8 mouse cellular contexts compared by ENCODE assay signal in the genomic region with DNA sequence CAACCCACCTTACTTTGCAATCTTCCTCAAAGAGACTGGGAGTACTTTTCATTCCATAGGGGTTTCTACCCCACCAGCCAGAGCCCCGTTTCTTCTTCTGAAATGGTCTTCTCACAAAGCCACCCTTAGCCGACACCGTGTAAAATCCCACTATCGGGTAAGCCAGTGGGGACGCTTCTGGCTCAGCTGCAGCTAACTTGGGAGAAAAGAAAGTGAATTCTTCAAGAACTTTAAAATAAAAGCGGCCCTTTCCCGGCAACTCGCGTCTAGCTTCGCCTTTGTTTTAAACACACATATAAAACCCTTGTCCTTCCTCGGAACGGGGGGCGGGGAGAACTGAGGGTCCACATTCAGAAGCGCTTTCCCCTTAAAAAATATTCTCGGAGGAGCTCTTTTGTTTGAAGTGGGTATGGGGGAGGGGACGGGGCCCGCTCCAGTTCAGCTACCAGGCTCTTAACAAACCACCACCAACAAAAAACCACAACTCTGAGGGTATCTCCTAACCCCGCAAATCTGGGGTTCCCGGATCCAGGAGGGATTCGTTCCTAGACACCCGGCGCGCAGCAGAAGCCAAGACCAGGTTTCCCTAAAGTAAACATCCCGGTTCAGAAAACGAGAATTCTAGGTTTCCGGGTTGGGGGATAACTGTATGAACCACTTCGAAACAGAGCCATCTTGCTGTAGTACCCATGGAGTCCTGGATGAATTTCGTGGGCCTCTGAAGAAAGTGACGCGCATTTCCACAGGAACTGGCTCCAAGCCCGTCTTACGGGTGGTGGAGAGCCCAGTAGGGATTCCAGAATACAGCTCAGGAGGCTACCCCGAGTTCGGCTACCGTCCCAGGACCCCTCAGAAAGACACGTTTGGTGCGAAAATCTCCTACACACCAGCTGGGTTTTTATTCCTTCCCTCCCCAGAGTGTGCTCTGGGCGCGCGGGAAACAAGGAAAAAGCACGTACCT. TPM values are rescaled to one million over a fixed set of nuclear protein-coding genes. Genes with fewer than 3 reads are reported as not detected.
DNase-seq lines count a peak whose midpoint lies in the region; ATAC-seq lines count a peak whose summit lies in the region.

No protein-coding gene starts in this region.

- H3K36me3 ChIP-seq in forebrain, embryonic 14.5 days (ENCODE audit: control insufficient read depth, insufficient read depth, low read length) = peaks cover 6% of the 10 kb centered on the region; the same call in 1 of the 2 replicates
- H3K36me3 ChIP-seq in stomach, embryonic 15.5 days = no peaks in the 10 kb centered on the region

- H3K27me3 ChIP-seq in forebrain, embryonic 14.5 days (replicated peaks; ENCODE audit: control insufficient read depth, insufficient read depth, low read length) = no peaks in the 10 kb centered on the region
- no peaks in the 10 kb centered on the region for H3K27me3 ChIP-seq in stomach, embryonic 15.5 days (replicated peaks)

- intact Hi-C loops in heart, postnatal 25 days (cut with DNase I) = loop anchor here (1.0 kb wide), 2 partner anchors 42 to 45 kb away; no protein-coding TSS in a partner anchor

- under 1% methylated on average over 41 of the region's 41 CpGs for WGBS in forebrain, embryonic 14.5 days
- WGBS in stomach, embryonic 15.5 days = under 1% methylated on average over 41 of the region's 41 CpGs

- peak; percentile 43 for DNase-seq in layer of hippocampus, adult 11-12 months (ENCODE audit: low spot score)
- DNase-seq in layer of hippocampus, adult 9-10 months (ENCODE audit: low spot score) = no peak
- peak; percentile 77 for DNase-seq in brain, adult 2 months (ENCODE audit: low read depth, low spot score)
- peak; percentile 75 for DNase-seq in forebrain, embryonic 14.5 days (ENCODE audit: low spot score)
- peak; percentile 41 for DNase-seq in heart, postnatal 25 days (ENCODE audit: low spot score)
- DNase-seq in kidney, postnatal 36 days = peak; percentile 65 to 75
- DNase-seq in lung, postnatal 36 days = peak; percentile 68

- ATAC-seq in forebrain, embryonic 14.5 days = no peak
- ATAC-seq in stomach, embryonic 15.5 days (ENCODE audit: insufficient read depth, low FRiP score, low read depth) = no peak

- peaks cover 30% of the 10 kb centered on the region for H3K4me1 ChIP-seq in forebrain, embryonic 14.5 days (ENCODE audit: control insufficient read depth, insufficient read depth, low read length)
- H3K4me1 ChIP-seq in stomach, embryonic 15.5 days = peaks cover 41% of the 10 kb centered on the region

- H3K4me2 ChIP-seq in forebrain, embryonic 14.5 days (ENCODE audit: low read length) = peak overlapping the region; percentile 92
- peak overlapping the region; percentile 91 for H3K4me2 ChIP-seq in stomach, embryonic 15.5 days

- H3K27ac ChIP-seq in forebrain, embryonic 14.5 days (ENCODE audit: low read depth, low read length) = peak overlapping the region; percentile 97
- H3K27ac ChIP-seq in stomach, embryonic 15.5 days = peak overlapping the region; percentile 98

- H3K4me3 ChIP-seq in forebrain, embryonic 14.5 days (ENCODE audit: low read depth, low read length) = peak overlapping the region; percentile 94
- H3K4me3 ChIP-seq in stomach, embryonic 15.5 days (replicated peaks) = peak overlapping the region; percentile 82

- peak overlapping the region; percentile 99 for H3K9ac ChIP-seq in forebrain, embryonic 14.5 days (ENCODE audit: low read length)
- H3K9ac ChIP-seq in stomach, embryonic 15.5 days = peak overlapping the region; percentile 94

- no peaks in the 10 kb centered on the region for H3K9me3 ChIP-seq in forebrain, embryonic 14.5 days (replicated peaks; ENCODE audit: control insufficient read depth, low read length)
- H3K9me3 ChIP-seq in stomach, embryonic 15.5 days = no peaks in the 10 kb centered on the region

RNA-seq across cellular contexts. Expression of a gene that starts 37.6 kb away (rescaled TPM):
- 53.6 and 72.5 TPM in 2 replicates for polyA plus RNA-seq in forebrain, embryonic 14.5 days (2014; fragmentation: Nextera tagmentation; extraction: Ambion mirVana)
- 10 to 100 TPM; 75.9 to 78.0 TPM for total RNA-seq in heart, postnatal 25 days (2021)
- 87.2 and 93.5 TPM in 2 replicates for polyA plus RNA-seq in stomach, embryonic 15.5 days (2015; fragmentation: Nextera tagmentation; extraction: Ambion mirVana)

RNA-seq across cellular contexts. Expression of a gene that starts 44.0 kb away (rescaled TPM):
- polyA plus RNA-seq in forebrain, embryonic 14.5 days (2014; fragmentation: Nextera tagmentation; extraction: Ambion mirVana) = 12.6 and 14.5 TPM in 2 replicates
- 1 to 10 TPM; 7.8 to 8.3 TPM for total RNA-seq in heart, postnatal 25 days (2021)
- 7.2 and 7.9 TPM in 2 replicates for polyA plus RNA-seq in stomach, embryonic 15.5 days (2015; fragmentation: Nextera tagmentation; extraction: Ambion mirVana)
